ENCODE assay signal across 7 mouse cellular contexts in the genomic region with DNA sequence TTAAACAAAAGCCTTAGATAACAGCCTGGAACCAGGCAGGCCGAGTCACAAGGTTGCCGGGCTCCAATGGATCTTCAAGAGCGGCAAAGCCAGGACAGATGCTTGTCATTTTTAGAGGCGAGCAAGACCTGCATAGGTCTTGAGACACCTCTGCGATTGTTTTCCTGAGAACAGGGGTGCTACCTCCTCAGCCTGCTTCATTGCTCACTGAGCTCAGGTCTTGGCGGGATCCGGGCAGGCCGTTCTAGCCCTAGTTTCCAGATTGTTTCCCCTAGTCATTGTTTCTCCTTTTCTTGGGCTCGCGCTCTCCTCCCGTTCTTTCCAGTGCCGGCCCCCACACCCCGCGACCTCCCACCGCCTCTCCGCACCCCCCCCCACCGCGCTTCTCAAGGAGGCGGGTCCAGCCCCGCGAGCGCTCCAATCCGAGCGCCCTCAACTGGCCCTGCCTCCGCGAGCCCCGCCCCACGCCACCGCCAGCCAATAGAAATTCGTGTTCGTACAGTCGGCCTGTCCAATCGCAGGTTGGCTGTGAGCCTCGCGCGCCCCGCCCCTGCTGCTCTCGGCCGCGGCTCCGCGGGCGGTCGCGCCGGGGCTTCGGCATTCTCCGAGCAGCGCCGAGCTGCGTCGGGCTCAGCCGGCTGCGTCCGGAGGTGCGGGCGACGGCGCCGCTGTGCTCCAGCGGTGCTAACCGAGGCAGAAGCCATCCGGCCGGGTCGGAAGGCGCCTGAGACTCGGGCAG. TPM values are rescaled to one million over a fixed set of nuclear protein-coding genes. Genes with fewer than 3 reads are reported as not detected.
DNase-seq lines count a peak whose midpoint lies in the region; ATAC-seq and TF ChIP-seq lines count a peak whose summit lies in the region.

A gene (plus strand): TSS at position 600 of the 739 bp plus-strand sequence.

- H3K27me3 ChIP-seq in embryonic facial prominence, embryonic 11.5 days (ENCODE audit: control insufficient read depth, insufficient read depth, low read length) = no peaks in the 10 kb centered on the region
- no peaks in the 10 kb centered on the region for H3K27me3 ChIP-seq in kidney, adult 2 months (replicated peaks; ENCODE audit: control insufficient read depth, insufficient read depth, low read length)
- H3K27me3 ChIP-seq in limb, embryonic 12.5 days = no peaks in the 10 kb centered on the region
- no peaks in the 10 kb centered on the region for H3K27me3 ChIP-seq in midbrain, embryonic 15.5 days (replicated peaks)
- no peaks in the 10 kb centered on the region for H3K27me3 ChIP-seq in spleen, adult 2 months (ENCODE audit: control insufficient read depth, insufficient read depth, low read length)

- H3K9ac ChIP-seq in embryonic facial prominence, embryonic 11.5 days (replicated peaks; ENCODE audit: low read length) = peak within 1 kb of the TSS; percentile 88
- peak within 1 kb of the TSS; percentile 93 for H3K9ac ChIP-seq in limb, embryonic 12.5 days (replicated peaks)
- peak within 1 kb of the TSS; percentile 78 for H3K9ac ChIP-seq in midbrain, embryonic 15.5 days

- 0% methylated on average over 61 of the region's 67 CpGs for WGBS in embryonic facial prominence, embryonic 11.5 days
- under 1% methylated on average over 67 of the region's 67 CpGs for WGBS in kidney, adult 2 months
- under 1% methylated on average over 67 of the region's 67 CpGs for WGBS in limb, embryonic 12.5 days
- WGBS in midbrain, embryonic 15.5 days = under 1% methylated on average over 65 of the region's 67 CpGs
- under 1% methylated on average over 65 of the region's 67 CpGs for WGBS in spleen, adult 2 months

- DNase-seq in adrenal gland, postnatal 14 days = peak; percentile 99
- peak; percentile 99 for DNase-seq in embryonic facial prominence, embryonic 11.5 days (ENCODE audit: low spot score)
- DNase-seq in heart, adult 11 months = peak; percentile 100
- peak; percentile 99 for DNase-seq in kidney, adult 2 months
- peak; percentile 89 to 98 for DNase-seq in spleen, adult 2 months (ENCODE audit: low read depth in 1 of 2, low spot score in 2 of 2)

- peak within 1 kb of the TSS; percentile 95 for H3K4me3 ChIP-seq in embryonic facial prominence, embryonic 11.5 days (ENCODE audit: low read depth, low read length)
- H3K4me3 ChIP-seq in kidney, adult 2 months (ENCODE audit: insufficient read depth, low read depth, low read length) = peak within 1 kb of the TSS; percentile 74
- peak within 1 kb of the TSS; percentile 91 for H3K4me3 ChIP-seq in limb, embryonic 12.5 days (replicated peaks)
- H3K4me3 ChIP-seq in midbrain, embryonic 15.5 days = peak within 1 kb of the TSS; percentile 89
- H3K4me3 ChIP-seq in spleen, adult 2 months (ENCODE audit: extremely low read depth, insufficient read depth, insufficient read length) = peak within 1 kb of the TSS; percentile 93

- ATAC-seq in embryonic facial prominence, embryonic 11.5 days (replicated peaks; ENCODE audit: insufficient number of reproducible peaks, low FRiP score, low TSS enrichment, low read depth) = peak; percentile 92
- peak; percentile 95 for ATAC-seq in limb, embryonic 12.5 days (ENCODE audit: insufficient number of reproducible peaks, insufficient read depth, low FRiP score, low TSS enrichment, low read depth)
- peak; percentile 96 for ATAC-seq in midbrain, embryonic 15.5 days (replicated peaks)

- TF ChIP-seq CTCF in kidney, adult 2 months (conservative IDR thresholded peaks at IDR 0.05; ENCODE audit: insufficient read depth, insufficient read length, low read depth, low read length) = no peak
- no peak for TF ChIP-seq CTCF in spleen, adult 2 months (IDR thresholded peaks at IDR 0.05; ENCODE audit: extremely low read depth, insufficient read depth, insufficient read length, insufficient replicate concordance)

- peak; percentile 77 for TF ChIP-seq POLR2A in kidney, adult 2 months (IDR thresholded peaks at IDR 0.05; ENCODE audit: low read depth, low read length)
- TF ChIP-seq POLR2A in spleen, adult 2 months (IDR thresholded peaks at IDR 0.05; ENCODE audit: low read depth, low read length) = peak; percentile 92

- no peaks in the 10 kb centered on the region for H3K9me3 ChIP-seq in embryonic facial prominence, embryonic 11.5 days (replicated peaks; ENCODE audit: control insufficient read depth, low read length)
- H3K9me3 ChIP-seq in limb, embryonic 12.5 days = no peaks in the 10 kb centered on the region
- H3K9me3 ChIP-seq in midbrain, embryonic 15.5 days = no peaks in the 10 kb centered on the region

- H3K27ac ChIP-seq in embryonic facial prominence, embryonic 11.5 days (replicated peaks; ENCODE audit: low read depth, low read length) = peak within 1 kb of the TSS; percentile 94
- peak within 1 kb of the TSS; percentile 97 for H3K27ac ChIP-seq in kidney, adult 2 months (ENCODE audit: insufficient read depth, low read depth, low read length)
- H3K27ac ChIP-seq in limb, embryonic 12.5 days = peak within 1 kb of the TSS; percentile 98
- H3K27ac ChIP-seq in midbrain, embryonic 15.5 days = peak within 1 kb of the TSS; percentile 93
- peak within 1 kb of the TSS; percentile 99 for H3K27ac ChIP-seq in spleen, adult 2 months (ENCODE audit: insufficient read depth, low read length)

- no peaks in the 10 kb centered on the region for H3K36me3 ChIP-seq in embryonic facial prominence, embryonic 11.5 days (replicated peaks; ENCODE audit: control insufficient read depth, insufficient read depth, low read depth, low read length)
- H3K36me3 ChIP-seq in kidney, adult 2 months (ENCODE audit: control insufficient read depth, insufficient read depth, low read length) = no peaks in the 10 kb centered on the region
- no peaks in the 10 kb centered on the region for H3K36me3 ChIP-seq in limb, embryonic 12.5 days
- no peaks in the 10 kb centered on the region for H3K36me3 ChIP-seq in midbrain, embryonic 15.5 days (replicated peaks)
- H3K36me3 ChIP-seq in spleen, adult 2 months (ENCODE audit: control insufficient read depth, insufficient read depth, low read length) = no peaks in the 10 kb centered on the region

- H3K4me2 ChIP-seq in embryonic facial prominence, embryonic 11.5 days (ENCODE audit: low read depth, low read length) = peak within 1 kb of the TSS; percentile 80
- peak within 1 kb of the TSS; percentile 88 for H3K4me2 ChIP-seq in limb, embryonic 12.5 days
- peak within 1 kb of the TSS; percentile 72 for H3K4me2 ChIP-seq in midbrain, embryonic 15.5 days

- H3K4me1 ChIP-seq in embryonic facial prominence, embryonic 11.5 days (ENCODE audit: control insufficient read depth, insufficient read depth, low read length) = peaks cover 15% of the 10 kb centered on the region
- peaks cover 30% of the 10 kb centered on the region for H3K4me1 ChIP-seq in kidney, adult 2 months (ENCODE audit: control insufficient read depth, insufficient read depth, low read length)
- peaks cover 52% of the 10 kb centered on the region for H3K4me1 ChIP-seq in limb, embryonic 12.5 days (replicated peaks)
- H3K4me1 ChIP-seq in midbrain, embryonic 15.5 days = peaks cover 52% of the 10 kb centered on the region
- H3K4me1 ChIP-seq in spleen, adult 2 months (ENCODE audit: control insufficient read depth, insufficient read depth, insufficient read length) = peaks cover 16% of the 10 kb centered on the region

RNA-seq across cellular contexts. Expression of the gene that starts here (rescaled TPM):
- 25.6 and 28.7 TPM in 2 replicates for total RNA-seq in adrenal gland, postnatal 14 days (2021)
- polyA plus RNA-seq in embryonic facial prominence, embryonic 11.5 days (2014; fragmentation: Nextera tagmentation; extraction: Ambion mirVana) = 10.2 and 11.7 TPM in 2 replicates
- polyA plus RNA-seq in kidney, adult 2 months (2012; rRNA removed) = 39.0 and 40.2 TPM in 2 replicates
- polyA plus RNA-seq in limb, embryonic 12.5 days (2016; fragmentation: Nextera tagmentation; extraction: Ambion mirVana) = 12.3 and 16.0 TPM in 2 replicates
- 7.3 TPM in 2 replicates for polyA plus RNA-seq in midbrain, embryonic 15.5 days (2015; fragmentation: Nextera tagmentation; extraction: Ambion mirVana)
- 37.5 and 40.8 TPM in 2 replicates for polyA plus RNA-seq in spleen, adult 2 months (2012; rRNA removed)

Comparison
In these comparisons a context has a peak if more than half of its experiments do, and no peak if none do; other contexts are left out.
1. Peak in every context shown above with its lines: DNase-seq, ATAC-seq, H3K4me3 ChIP-seq and H3K27ac ChIP-seq.